Mouse (Mus musculus) ovary, postnatal 14 days (tissue): Measurements from ENCODE around the gene Siglecg.

Source experiments
- DNase-seq: peaks from one replicate; pipeline ENCODE4 v3.0.0; 2022; ENCODE audit warnings: low spot score

Siglecg gene

DNA sequence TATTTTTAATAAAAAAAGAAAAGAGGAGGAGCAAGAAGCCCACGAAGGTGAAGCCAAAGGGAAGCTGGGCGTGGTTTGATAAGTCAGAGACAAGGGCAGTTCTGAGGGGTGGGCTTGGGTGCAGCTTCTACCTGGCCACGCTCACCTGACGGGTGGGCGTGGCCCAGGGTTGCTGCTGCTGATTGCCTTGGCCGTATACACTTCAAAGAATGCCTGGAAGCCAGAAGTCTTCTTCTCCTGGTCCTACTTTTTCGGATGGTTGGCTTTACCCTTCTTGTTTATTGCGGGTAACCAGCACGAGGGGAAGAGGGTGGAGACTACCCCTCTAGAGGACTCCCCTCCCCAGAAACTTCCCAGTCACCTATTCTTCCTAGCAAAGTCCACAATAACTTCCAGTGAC is 34.7 kb downstream of the Siglecg start:
- DNase-seq: no peak

DNA sequence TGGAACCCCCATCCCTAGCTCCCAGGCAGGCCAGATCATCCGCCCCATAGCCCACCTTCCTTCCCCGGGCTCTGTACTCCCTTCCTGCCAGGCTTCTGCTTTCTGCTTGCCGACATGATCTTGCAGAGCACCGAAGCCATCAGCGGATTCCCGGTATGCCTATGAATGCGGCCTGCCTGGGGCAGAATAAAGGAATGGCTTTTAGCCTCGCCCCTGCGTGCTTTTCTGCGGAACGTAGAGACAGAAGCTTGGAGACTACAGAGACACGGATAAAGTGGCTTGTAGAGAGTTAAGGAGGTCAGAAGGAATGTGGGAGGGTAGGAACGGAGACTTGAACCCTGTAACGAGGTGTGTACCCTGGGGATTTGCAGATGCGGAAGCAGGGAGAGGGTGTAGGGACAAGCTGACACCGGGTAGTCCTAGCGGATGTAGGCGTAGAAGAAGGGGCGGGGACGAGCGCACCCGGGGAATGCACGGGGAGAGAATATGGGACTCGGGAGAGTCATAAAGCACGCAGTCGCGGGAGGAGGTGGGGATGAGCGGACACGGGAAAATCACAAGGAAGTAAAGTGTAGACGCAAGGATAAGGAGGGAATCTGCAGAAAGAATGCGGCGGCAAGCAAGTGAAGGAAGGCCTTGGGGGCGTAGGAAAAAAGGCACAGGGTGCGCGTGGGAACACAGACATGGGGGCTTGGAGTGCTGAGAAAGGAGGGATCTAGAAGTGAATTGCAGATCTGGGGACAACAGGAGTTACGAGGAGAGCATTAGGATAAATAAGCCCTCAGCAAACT is 35.3 kb downstream of the Siglecg start:
- DNase-seq: peak; percentile 67

DNA sequence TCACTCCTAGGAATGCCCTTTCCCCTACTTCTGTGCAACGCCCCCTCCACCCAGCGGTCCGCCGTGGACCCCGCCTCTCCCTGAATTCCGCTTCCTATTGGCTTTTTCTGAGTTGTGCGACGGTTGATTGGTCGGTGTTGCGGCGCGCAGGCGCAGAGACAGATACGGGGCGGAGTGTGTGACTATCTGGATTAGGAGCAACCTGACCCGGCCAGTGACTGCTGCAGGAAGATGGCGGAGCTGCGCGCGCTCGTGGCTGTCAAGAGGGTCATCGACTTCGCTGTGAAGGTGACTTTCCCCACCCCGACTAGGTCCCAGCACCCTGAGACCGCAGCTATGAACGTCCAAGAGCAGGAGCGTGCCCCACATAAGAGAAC is 35.9 kb downstream of the Siglecg start, which contains the start of the genes Etfb and Gm45233:
Etfb (plus strand) TSS at position 167 of the 377 bp plus-strand sequence.
Gm45233 (plus strand) TSS at position 212 of the 377 bp plus-strand sequence.
- DNase-seq: peak; percentile 86

DNA sequence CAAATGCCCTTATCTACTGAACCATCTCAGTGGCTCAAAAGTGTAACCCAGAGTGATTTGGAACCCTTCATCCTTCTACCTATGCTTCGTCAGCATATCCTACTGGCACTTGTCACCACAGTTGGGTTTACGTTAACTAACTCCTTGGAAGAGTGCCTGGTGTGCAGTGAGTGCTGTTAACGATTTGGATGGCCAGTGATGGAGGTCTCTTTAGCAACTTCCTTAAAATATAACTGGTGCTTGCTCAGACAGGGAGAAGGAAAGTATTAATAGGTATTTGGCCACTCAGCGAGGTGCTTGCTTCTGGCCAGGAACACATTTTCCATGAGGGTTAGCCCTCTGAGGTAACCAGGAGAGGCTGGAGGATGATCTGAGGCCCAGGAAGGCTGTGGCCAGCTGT is 39.8 kb downstream of the Siglecg start:
- no peak for DNase-seq

DNA sequence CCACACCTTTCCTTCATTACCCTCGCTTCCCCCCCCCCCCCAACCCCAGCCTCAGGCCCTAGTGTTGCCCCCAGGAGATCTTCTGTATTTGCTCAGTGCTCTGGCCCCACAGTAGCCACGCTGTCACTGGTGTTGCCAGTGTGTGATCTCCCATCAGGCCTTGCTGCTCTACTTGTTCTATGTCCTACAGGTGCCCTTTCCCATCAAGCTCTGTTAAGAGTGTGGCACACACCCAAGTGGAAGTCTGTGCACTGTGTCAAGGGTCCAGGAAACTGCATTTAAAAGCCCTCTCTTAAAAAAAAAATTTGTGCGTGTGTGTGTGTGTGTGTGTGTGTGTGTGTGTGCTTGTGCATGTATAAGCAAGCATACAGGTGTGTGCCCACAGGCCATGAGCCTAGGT is 40.2 kb downstream of the Siglecg start:
- DNase-seq: no peak

DNA sequence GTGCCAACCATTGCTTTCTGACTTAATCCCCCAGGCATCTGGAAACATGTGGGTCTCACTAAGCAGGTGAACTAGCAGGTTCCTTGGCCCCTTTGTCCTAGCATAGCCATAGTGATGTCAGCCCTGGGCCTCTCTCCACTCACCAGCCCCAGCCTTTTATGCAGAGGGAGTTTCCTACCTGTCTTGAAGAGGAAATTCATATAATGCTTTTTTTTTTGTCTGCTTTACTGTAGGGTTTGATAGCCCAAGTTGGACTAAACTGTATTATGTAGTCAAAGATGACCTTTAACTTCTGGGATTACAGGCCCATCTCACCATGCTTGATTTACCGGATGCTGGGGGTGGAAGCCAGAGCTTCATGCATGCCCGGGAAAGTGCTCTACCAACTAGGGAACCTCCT is 41.8 kb downstream of the Siglecg start:
- no peak for DNase-seq

DNA sequence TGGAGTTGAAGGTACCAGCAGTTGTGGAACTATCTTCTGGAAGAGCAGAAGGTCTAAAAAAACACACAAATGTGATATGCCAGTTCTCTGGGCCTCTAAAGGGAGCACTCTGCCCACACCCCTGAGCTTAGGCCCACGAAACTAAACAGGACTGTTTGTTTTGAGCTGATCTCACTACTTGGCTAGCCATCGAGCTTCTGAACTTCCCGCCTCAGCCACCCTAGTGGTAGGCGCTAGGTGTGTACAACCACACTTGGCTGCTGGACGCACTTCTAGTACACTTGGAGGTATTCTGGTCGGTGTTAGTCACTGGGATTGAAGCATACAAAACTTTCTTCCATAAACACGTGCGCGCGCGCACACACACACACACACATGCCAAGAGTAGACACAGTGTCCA is 43.7 kb downstream of the Siglecg start:
- no peak for DNase-seq

DNA sequence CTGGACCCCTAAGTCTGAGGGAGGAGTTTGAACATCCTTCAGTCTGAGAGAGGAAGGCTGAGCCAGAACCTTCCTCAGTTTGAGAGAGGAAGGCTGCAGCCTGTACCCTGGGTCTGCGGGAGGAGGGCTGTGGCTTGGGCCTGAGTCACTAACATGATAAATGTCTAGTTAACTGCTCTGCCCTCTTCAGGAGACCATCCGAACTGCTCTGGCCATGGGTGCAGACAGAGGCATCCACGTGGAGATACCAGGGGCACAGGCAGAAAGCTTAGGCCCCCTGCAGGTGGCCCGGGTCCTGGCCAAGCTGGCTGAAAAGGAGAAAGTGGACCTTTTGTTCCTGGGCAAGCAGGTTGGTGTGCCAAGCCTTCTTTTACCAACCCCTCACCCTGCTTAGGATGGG is 44.6 kb downstream of the Siglecg start:
- no peak for DNase-seq

DNA sequence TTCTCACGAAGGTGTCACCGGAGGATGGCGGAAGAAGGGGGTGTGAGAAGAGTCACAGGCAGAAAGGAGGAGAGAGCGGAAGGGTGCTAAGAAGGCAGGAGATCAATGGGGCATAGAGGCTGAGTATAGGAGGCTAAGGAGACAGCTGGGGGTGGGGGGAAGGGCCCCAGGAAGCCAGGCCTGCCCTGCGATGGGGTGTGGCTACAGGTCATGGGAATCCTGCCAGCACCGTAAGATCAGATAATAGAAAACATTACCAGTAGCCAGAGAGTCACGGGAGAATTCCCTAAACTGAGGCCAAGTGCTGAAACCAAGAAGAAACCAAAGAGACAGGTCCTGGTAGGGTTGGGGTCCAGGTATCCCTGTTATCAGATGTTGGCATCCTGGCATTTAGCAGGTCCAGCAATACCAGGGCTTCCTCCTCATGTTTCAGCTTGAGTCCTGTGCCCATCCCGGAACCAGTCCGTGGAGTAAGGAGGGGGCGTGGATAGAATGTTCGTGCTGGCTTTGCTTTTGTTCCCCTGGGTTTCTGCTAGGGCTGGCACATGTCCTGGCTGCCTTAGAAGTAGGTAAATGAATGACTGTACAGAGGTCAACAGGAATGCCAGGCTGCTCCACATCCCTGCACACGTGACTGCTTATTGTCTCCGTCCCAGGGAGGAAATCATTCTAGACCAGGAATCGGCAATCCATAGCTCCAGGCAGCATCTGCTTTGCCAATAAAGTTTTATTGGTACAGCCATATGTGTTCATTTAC is 45.8 kb downstream of the Siglecg start:
- no peak for DNase-seq

DNA sequence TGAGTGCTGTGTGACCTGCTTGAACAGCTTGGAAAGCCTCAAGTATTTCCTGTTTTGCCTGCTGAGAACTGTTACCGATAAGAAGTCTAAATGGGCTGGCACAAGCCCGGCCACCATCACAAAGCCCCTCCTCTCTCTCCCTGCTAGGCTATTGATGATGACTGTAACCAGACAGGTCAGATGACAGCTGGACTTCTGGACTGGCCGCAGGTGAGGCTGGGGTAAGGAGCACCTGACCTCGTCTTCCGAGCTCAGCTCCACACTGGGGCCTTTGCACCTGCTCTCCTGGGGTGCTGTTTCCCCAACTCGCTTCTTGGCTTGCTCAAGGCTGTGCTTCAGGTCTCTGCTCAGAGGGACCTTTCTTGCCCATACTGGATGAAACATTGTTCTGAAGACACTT is 46.4 kb downstream of the Siglecg start:
- DNase-seq: no peak

DNA sequence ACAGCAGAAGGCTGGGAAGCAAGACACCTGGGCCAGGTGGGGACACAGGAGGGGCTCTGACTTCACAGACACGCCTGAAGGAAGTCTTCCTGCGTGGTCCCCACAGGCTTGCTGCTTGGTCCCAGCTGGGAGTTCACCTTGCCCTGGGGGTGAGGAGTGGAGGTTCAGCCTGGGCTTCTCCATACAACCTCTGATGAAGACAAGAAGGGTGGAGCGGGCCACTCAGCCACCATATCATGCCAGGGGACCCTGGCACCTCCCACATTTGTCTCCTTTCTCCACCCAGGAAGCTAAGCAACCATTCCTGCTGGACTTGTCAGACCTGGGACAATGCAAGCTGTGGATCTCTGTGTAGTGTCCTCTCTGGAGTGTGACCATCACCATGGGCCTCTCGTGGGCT is 54.8 kb downstream of the Siglecg start, which contains the start of gene Vsig10l:
Vsig10l (plus strand) TSS at position 301 of the 400 bp plus-strand sequence.
- DNase-seq: no peak

DNA sequence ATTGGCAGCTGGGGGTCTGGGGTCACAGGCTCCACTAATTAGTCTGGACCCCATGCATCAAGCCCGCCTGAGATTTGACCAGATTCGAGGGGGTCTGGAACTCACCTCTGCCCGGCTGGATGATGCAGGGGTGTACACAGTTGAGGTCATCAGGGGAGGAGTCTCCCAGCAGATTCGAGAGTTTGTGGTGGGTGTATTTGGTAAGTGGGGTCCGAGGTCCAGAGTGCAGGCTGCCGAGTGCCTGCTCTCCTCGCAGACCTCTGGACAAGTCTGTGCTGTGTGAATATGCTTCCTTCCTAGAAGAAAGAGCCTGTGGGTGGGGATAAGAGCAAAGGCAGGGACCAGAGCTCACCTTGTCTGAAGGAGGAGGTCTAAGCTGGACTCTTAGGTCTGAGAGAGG is 56.0 kb downstream of the Siglecg start:
- DNase-seq: no peak

DNA sequence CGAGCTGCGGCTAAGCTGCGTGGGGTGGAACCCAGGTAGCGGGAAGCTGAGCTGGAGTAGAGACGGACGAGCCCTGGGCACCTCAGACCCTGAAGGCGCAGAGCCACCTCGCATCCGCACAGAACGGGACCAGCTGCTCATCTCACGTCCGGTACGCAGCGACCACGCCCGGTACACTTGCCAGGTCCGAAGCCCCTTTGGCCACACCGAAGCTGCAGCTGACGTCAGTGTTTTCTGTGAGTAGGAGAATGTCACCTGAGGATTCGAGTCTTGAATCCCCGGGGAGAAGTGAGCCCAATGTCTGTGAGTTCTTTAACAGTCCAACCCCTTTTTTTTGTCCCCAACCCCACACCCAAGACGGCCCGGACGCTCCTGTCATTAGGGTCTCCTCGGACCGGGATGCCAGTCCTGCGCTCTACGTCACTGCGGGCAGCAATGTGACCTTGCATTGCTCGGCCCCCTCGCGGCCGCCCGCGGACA is 56.9 kb downstream of the Siglecg start:
- DNase-seq: no peak

DNA sequence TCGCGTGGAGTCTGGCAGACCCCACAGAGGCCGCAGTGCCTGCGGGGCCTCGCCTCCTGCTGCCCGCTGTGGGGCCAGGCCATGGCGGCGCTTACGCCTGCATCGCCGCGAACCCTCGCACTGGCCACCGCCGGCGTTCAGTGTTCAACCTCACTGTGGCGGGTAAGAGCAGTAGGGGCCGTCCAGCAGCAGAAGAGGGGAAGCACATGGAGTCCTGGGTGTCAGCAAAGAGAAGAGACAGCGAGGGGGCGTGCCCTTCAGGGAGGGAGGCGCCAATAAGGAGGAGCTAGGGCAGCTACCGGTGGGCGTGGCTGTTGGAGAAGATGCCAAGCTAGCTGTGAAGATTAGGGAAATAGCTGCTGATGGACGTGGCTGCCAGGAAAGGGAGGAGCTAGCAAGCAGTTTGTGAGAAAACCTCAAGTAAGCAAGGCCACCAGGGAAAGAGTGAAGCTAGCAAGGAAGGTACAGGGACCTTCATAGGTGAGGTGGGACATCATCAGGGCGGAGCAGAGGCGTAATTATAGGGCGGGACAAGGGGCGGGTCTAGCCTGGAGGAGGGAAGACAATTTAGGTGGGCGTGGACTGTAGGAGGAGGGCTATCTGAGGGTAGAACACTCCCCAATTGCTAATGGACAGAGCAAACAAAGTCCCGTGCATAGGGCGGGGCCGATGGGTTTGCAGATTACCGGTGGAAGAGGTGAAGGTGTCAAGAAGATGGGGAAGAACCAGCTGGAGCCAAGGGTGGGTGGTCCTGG is 57.5 kb downstream of the Siglecg start:
- peak; percentile 84 for DNase-seq

DNA sequence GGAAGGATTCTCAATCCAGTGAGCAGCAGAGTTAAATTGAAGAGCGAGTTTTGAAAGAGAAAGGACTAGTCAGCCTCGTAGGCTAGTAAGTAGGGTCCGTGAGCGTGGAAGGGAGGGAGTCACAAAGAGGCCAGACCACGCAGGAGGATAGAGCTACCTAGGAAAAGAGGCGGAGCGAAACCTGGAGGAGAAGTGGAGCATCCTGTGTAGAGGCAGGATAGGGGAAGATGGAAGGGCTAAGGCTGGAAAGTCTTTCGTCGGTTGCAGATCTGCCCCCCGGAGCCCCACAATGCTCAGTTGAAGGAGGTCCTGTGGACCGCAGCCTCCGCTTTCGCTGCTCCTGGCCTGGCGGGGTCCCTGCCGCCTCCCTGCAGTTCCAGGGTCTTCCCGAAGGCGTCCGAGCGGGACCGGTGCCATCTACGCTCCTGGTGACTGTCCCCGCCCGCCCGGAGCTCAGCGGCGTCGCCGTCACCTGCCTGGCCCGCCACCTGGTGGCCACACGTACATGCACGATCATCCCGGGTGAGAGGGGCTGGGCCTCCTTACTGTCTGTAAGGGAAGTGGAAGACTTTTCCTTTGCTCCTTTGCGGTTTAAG is 58.2 kb downstream of the Siglecg start:
- peak; percentile 75 for DNase-seq
